Mouse (Mus musculus) kidney, postnatal 4 days (tissue): ENCODE data around the gene Plxna1.

Experiments
- DNase-seq, 2 experiments: peaks; one replicate each; pipeline ENCODE4 v3.0.0; 2021; ENCODE audit warnings: mixed read lengths in 2 of 2

Gene Plxna1

GRCm38 (mm10) chr6:89362281-89363106 lies at the start of gene Plxna1:
Plxna1 (minus strand) TSS chr6:89362620.
- DNase-seq = peak; percentile 65 to 82

GRCm38 (mm10) chr6:89409041-89409440 lies 46.6 kb upstream of the Plxna1 start:
- DNase-seq = no peak

- DNase-seq = peak; percentile 15 to 19
Measured at GRCm38 (mm10) chr6:89408259-89408658, 45.8 kb upstream of the Plxna1 start.

- no peak for DNase-seq
Measured at GRCm38 (mm10) chr6:89407247-89407889, 44.9 kb upstream of the Plxna1 start.

- DNase-seq = no peak
Measured at GRCm38 (mm10) chr6:89404964-89405363, 42.5 kb upstream of the Plxna1 start.

GRCm38 (mm10) chr6:89403257-89404225 lies 41.1 kb upstream of the Plxna1 start:
- peak; percentile 31 to 45 for DNase-seq

GRCm38 (mm10) chr6:89402406-89402805 lies 40.0 kb upstream of the Plxna1 start:
- DNase-seq = no peak

GRCm38 (mm10) chr6:89399564-89399963 lies 37.1 kb upstream of the Plxna1 start:
- DNase-seq = no peak

- DNase-seq = no peak
Measured at GRCm38 (mm10) chr6:89397919-89398318, 35.5 kb upstream of the Plxna1 start.

- no peak for DNase-seq
Measured at GRCm38 (mm10) chr6:89393820-89394219, 31.4 kb upstream of the Plxna1 start.

GRCm38 (mm10) chr6:89392213-89392612 lies 29.8 kb upstream of the Plxna1 start:
- no peak for DNase-seq

- no peak for DNase-seq
Measured at GRCm38 (mm10) chr6:89389771-89390170, 27.4 kb upstream of the Plxna1 start.

GRCm38 (mm10) chr6:89386956-89387355 lies 24.5 kb upstream of the Plxna1 start:
- DNase-seq = no peak

- DNase-seq = no peak
Measured at GRCm38 (mm10) chr6:89384699-89385098, 22.3 kb upstream of the Plxna1 start.

GRCm38 (mm10) chr6:89381851-89382250 lies 19.4 kb upstream of the Plxna1 start:
- no peak for DNase-seq

GRCm38 (mm10) chr6:89381172-89381571 lies 18.8 kb upstream of the Plxna1 start:
- DNase-seq = no peak

GRCm38 (mm10) chr6:89380751-89381150 lies 18.3 kb upstream of the Plxna1 start:
- no peak for DNase-seq

- no peak for DNase-seq
Measured at GRCm38 (mm10) chr6:89378264-89378663, 15.8 kb upstream of the Plxna1 start.

- peak in 1 of 2 experiments; percentile 40 for DNase-seq
Measured at GRCm38 (mm10) chr6:89368812-89369211, 6.4 kb upstream of the Plxna1 start.

GRCm38 (mm10) chr6:89364342-89364741 lies 1.9 kb upstream of the Plxna1 start:
- peak; percentile 41 to 53 for DNase-seq

- no peak for DNase-seq
Measured at GRCm38 (mm10) chr6:89363107-89363451, 659 bp upstream of the Plxna1 start.

- peak; percentile 71 to 80 for DNase-seq
Measured at GRCm38 (mm10) chr6:89361418-89362280, 771 bp downstream of the Plxna1 start.
